Mouse (Mus musculus): ENCODE data around the gene Hectd1. TPM values are rescaled to one million over a fixed set of nuclear protein-coding genes. Genes with fewer than 3 reads are reported as not detected.

The Hectd1 gene
- polyA plus RNA-seq, 1 experiment from 2014 or later = 38.9 TPM

DNA sequence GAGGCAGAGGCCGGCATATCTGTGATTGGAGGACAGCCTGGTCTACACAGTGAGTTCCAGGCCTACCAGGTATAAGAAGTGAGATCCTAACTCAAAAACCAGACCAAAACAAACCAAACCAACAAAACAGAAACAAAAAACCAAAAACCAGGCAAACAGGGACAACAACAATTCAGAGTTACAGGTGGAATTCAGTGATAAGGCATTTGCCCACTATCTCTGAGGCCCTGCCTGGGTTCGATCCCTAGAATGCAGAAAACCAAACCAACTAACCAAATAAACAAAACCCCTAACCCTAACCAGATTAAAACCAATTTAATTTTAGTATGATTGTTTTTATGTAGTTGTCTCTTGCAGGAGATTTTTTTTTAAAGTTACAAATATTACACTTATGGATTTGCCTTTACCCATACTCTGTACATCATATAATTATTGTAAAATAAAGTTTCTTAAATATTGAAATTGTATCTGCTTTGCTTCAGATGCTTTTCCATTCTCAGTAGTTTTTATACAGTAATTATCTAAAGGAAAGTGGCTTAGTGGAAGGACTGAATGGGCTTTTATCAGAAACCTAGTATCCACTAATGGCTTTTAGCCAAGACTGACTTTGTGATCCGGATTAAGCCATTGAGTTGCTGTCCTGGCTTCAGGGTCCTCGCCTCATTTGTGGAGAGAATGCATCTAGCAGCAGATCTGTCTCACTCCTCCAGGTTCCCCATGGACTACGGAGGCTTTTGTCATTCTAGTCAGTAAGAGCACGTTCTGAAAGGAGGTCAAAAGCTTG, 12.9 kb upstream of the Hectd1 start:
- no peaks in the 10 kb centered on the region for H3K27me3 ChIP-seq (replicated peaks)
- H3K36me3 ChIP-seq = no peaks in the 10 kb centered on the region
- peak; percentile 58; the same call in 1 of the 2 replicates for ATAC-seq (ENCODE audit: insufficient number of reproducible peaks, low FRiP score)
- H3K9me3 ChIP-seq (replicated peaks) = no peaks in the 10 kb centered on the region
- H3K9ac ChIP-seq = no peak overlapping the region
- 41% methylated on average over 6 of the region's 6 CpGs for whole genome bisulfite sequencing
- peak overlapping the region; percentile 58; the same call in 1 of the 2 replicates for H3K27ac ChIP-seq (ENCODE audit: poor library complexity, severe bottlenecking)
- H3K4me1 ChIP-seq (replicated peaks) = peaks cover 20% of the 10 kb centered on the region
- no peak overlapping the region for H3K4me3 ChIP-seq
- H3K4me2 ChIP-seq = no peak overlapping the region

GRCm38 (mm10) chr12:51839856-51840255, 10.5 kb upstream of the Hectd1 start:
- peaks cover 20% of the 10 kb centered on the region for H3K4me1 ChIP-seq (replicated peaks)
- H3K4me3 ChIP-seq = no peak overlapping the region
- no peaks in the 10 kb centered on the region for H3K27me3 ChIP-seq (replicated peaks)
- H3K9ac ChIP-seq = no peak overlapping the region
- H3K27ac ChIP-seq (ENCODE audit: poor library complexity, severe bottlenecking) = no peak overlapping the region
- no peak overlapping the region for H3K4me2 ChIP-seq
- WGBS = 92% methylated on average over 1 of the region's 1 CpGs
- no peak for ATAC-seq (ENCODE audit: insufficient number of reproducible peaks, low FRiP score)
- H3K9me3 ChIP-seq (replicated peaks) = no peaks in the 10 kb centered on the region
- H3K36me3 ChIP-seq = no peaks in the 10 kb centered on the region

GRCm38 (mm10) chr12:51835219-51835618, 5.9 kb upstream of the Hectd1 start:
- H3K4me3 ChIP-seq = no peak overlapping the region
- no peak for ATAC-seq (ENCODE audit: insufficient number of reproducible peaks, low FRiP score)
- H3K27ac ChIP-seq (ENCODE audit: poor library complexity, severe bottlenecking) = no peak overlapping the region
- H3K9me3 ChIP-seq (replicated peaks) = no peaks in the 10 kb centered on the region
- WGBS = 55% methylated on average over 3 of the region's 3 CpGs
- H3K4me2 ChIP-seq = no peak overlapping the region
- no peaks in the 10 kb centered on the region for H3K36me3 ChIP-seq
- no peaks in the 10 kb centered on the region for H3K27me3 ChIP-seq (replicated peaks)
- no peak overlapping the region for H3K9ac ChIP-seq
- peaks cover 3% of the 10 kb centered on the region; the same call in 1 of the 2 replicates for H3K4me1 ChIP-seq (replicated peaks)

DNA sequence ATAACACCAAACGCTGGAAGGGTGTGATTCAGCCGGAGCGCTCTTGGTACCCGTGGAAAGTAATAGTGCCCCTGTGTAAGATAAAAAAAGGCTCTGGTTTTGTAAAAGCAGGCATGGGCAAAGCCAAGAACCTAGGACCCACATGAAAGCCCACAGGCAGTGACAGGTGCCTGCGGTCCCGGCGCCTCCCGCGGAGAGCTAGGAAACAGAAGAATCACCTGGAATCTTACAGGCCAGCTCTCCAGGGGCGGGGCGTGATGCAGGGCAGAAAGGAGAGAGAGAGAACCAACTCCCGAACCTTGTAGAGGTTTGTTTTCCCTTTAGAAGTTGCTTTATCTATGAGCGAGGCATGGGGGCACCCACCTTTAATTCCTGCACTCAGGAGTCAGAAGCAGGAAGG, 2.6 kb upstream of the Hectd1 start:
- Histone ChIP-seq H3K27me3 (replicated peaks) (no peaks in the 10 kb centered on the region), H3K4me2 (peak overlapping the region; percentile 64)
- 81% methylated on average over 13 of the region's 13 CpGs for WGBS

DNA sequence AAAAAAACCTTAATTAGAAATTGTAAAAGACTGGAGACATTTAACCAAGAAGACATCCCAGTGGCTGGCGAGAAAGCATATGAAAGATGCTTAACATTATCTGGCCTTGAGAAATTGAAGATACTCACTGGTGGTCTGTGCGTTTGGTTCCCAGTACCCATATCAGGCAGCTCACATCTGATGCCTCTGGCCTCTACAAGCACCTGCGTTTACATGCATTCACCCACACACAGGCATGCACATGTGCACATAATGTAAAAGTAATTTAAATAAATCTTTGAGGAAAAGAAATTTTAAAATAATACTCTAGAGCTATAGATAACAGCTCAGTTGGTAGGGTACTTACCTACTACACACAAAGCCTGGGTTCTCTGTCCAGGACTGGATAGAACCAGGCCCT, 2.0 kb upstream of the Hectd1 start:
- Histone ChIP-seq H3K4me1 (replicated peaks) (peaks cover 14% of the 10 kb centered on the region), H3K9ac (no peak overlapping the region), H3K36me3 (no peaks in the 10 kb centered on the region), H3K4me2 (peak overlapping the region; percentile 64), H3K27ac (ENCODE audit: poor library complexity, severe bottlenecking) (no peak overlapping the region), H3K27me3 (replicated peaks) (no peaks in the 10 kb centered on the region), H3K4me3 (no peak overlapping the region), H3K9me3 (replicated peaks) (no peaks in the 10 kb centered on the region)
- 87% methylated on average over 3 of the region's 3 CpGs for WGBS
- ATAC-seq (ENCODE audit: insufficient number of reproducible peaks, low FRiP score) = no peak

More for the DNA sequence above, 2.6 kb upstream of the Hectd1 start:
- peaks cover 14% of the 10 kb centered on the region for H3K4me1 ChIP-seq (replicated peaks)
- no peak overlapping the region for H3K27ac ChIP-seq (ENCODE audit: poor library complexity, severe bottlenecking)
- H3K36me3 ChIP-seq = no peaks in the 10 kb centered on the region
- H3K9me3 ChIP-seq (replicated peaks) = no peaks in the 10 kb centered on the region
- no peak overlapping the region for H3K9ac ChIP-seq
- H3K4me3 ChIP-seq = no peak overlapping the region
- ATAC-seq (ENCODE audit: insufficient number of reproducible peaks, low FRiP score) = no peak

DNA sequence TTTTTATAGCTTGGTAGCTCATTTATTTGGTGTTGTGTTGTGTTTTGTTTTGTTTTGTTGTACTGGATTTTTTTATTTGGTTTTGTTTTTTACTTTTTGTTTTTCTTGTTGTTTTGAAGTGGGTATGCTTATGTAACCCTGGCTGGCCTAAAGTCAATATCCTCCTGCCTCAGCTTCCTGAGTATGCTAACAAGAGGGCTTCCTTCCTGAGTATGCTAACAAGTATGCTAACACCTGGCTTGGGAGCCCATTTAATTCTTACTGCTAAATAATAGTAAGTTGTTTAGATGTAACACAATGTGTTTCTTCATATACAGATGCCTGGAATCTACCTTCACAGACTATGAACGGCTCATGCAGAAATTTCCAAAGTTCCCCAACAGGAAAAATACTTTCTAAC, 1.3 kb upstream of the Hectd1 start:
- Histone ChIP-seq H3K27me3 (replicated peaks) (no peaks in the 10 kb centered on the region), H3K9me3 (replicated peaks) (no peaks in the 10 kb centered on the region), H3K4me3 (peak overlapping the region; percentile 92), H3K27ac (ENCODE audit: poor library complexity, severe bottlenecking) (peak overlapping the region; percentile 98), H3K36me3 (peaks cover 3% of the 10 kb centered on the region; the same call in 1 of the 2 replicates), H3K9ac (no peak overlapping the region), H3K4me2 (peak overlapping the region; percentile 64), H3K4me1 (replicated peaks) (peaks cover 14% of the 10 kb centered on the region)
- WGBS = 90% methylated on average over 1 of the region's 1 CpGs
- ATAC-seq (ENCODE audit: insufficient number of reproducible peaks, low FRiP score) = no peak

- H3K27ac ChIP-seq (ENCODE audit: poor library complexity, severe bottlenecking) = peak overlapping the region; percentile 98
- H3K36me3 ChIP-seq = peaks cover 8% of the 10 kb centered on the region
- WGBS = 2% methylated on average over 12 of the region's 12 CpGs
- H3K9me3 ChIP-seq (replicated peaks) = no peaks in the 10 kb centered on the region
- peaks cover 14% of the 10 kb centered on the region for H3K4me1 ChIP-seq (replicated peaks)
- peak overlapping the region; percentile 64 for H3K4me2 ChIP-seq
- H3K9ac ChIP-seq = peak overlapping the region; percentile 97
- 0 out of 2 replicates have a peak, but pooled peaks have one; percentile 0 for ATAC-seq (ENCODE audit: insufficient number of reproducible peaks, low FRiP score)
- peak overlapping the region; percentile 92 for H3K4me3 ChIP-seq
- H3K27me3 ChIP-seq (replicated peaks) = no peaks in the 10 kb centered on the region
Observed at GRCm38 (mm10) chr12:51830077-51830402, 704 bp upstream of the Hectd1 start.

DNA sequence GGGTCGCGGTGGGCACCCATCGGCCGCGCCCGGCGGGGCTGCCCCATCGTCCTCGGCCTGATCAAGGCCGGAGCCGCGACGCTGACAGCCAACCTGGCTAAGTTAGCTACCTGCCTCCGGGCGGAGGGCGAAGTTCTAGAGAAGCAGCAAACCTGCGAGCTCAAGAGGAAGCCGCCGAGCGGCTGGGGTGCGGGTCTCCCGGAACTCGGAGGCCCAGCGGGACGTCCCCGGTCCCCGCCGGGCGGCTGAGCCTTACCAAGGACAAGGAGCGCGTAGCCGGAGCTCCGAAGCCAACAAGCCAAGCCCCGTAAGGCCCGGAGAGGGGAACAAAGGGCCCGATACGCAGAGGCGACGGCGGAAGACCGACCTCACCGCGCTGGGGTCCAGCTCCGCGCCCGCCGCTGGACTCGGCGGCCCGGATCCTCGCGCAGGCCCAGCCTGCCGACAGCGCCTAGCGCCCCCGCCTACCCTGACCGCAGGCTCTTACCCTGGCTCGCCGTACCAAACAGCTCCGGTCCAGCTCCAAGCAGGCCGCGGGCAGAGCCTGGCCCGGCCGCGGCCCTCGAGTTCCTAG, 533 bp downstream of the Hectd1 start:
- H3K4me2 ChIP-seq = peak overlapping the region; percentile 64
- peaks cover 18% of the 10 kb centered on the region for H3K36me3 ChIP-seq
- under 1% methylated on average over 58 of the region's 66 CpGs for WGBS
- H3K27me3 ChIP-seq (replicated peaks) = no peaks in the 10 kb centered on the region
- peak overlapping the region; percentile 92 for H3K4me3 ChIP-seq
- H3K9me3 ChIP-seq (replicated peaks) = no peaks in the 10 kb centered on the region
- peak; percentile 9 for ATAC-seq (ENCODE audit: insufficient number of reproducible peaks, low FRiP score)
- H3K9ac ChIP-seq = peak overlapping the region; percentile 97
- H3K4me1 ChIP-seq (replicated peaks) = peaks cover 14% of the 10 kb centered on the region
- peak overlapping the region; percentile 98 for H3K27ac ChIP-seq (ENCODE audit: poor library complexity, severe bottlenecking)

GRCm38 (mm10) chr12:51827958-51828650, 1.2 kb downstream of the Hectd1 start:
- H3K4me1 ChIP-seq (replicated peaks) = peaks cover 18% of the 10 kb centered on the region
- WGBS = 20% methylated on average over 6 of the region's 6 CpGs

GRCm38 (mm10) chr12:51825338-51825737, 4.0 kb downstream of the Hectd1 start:
- H3K36me3 ChIP-seq = peaks cover 18% of the 10 kb centered on the region
- H3K4me3 ChIP-seq = no peak overlapping the region
- 80% methylated on average over 2 of the region's 2 CpGs for WGBS
- peak overlapping the region; percentile 3; the same call in 1 of the 2 replicates for H3K4me2 ChIP-seq
- H3K27ac ChIP-seq (ENCODE audit: poor library complexity, severe bottlenecking) = no peak overlapping the region
- no peak overlapping the region for H3K9ac ChIP-seq
- H3K27me3 ChIP-seq (replicated peaks) = no peaks in the 10 kb centered on the region
- no peaks in the 10 kb centered on the region for H3K9me3 ChIP-seq (replicated peaks)
- peaks cover 34% of the 10 kb centered on the region for H3K4me1 ChIP-seq (replicated peaks)
- no peak for ATAC-seq (ENCODE audit: insufficient number of reproducible peaks, low FRiP score)

More at GRCm38 (mm10) chr12:51827958-51828650, 1.2 kb downstream of the Hectd1 start:
- no peaks in the 10 kb centered on the region for H3K9me3 ChIP-seq (replicated peaks)
- peaks cover 18% of the 10 kb centered on the region for H3K36me3 ChIP-seq
- H3K4me2 ChIP-seq = peak overlapping the region; percentile 64
- peak overlapping the region; percentile 92 for H3K4me3 ChIP-seq
- H3K27ac ChIP-seq (ENCODE audit: poor library complexity, severe bottlenecking) = peak overlapping the region; percentile 98
- no peaks in the 10 kb centered on the region for H3K27me3 ChIP-seq (replicated peaks)
- peak overlapping the region; percentile 97 for H3K9ac ChIP-seq
- no peak for ATAC-seq (ENCODE audit: insufficient number of reproducible peaks, low FRiP score)

DNA sequence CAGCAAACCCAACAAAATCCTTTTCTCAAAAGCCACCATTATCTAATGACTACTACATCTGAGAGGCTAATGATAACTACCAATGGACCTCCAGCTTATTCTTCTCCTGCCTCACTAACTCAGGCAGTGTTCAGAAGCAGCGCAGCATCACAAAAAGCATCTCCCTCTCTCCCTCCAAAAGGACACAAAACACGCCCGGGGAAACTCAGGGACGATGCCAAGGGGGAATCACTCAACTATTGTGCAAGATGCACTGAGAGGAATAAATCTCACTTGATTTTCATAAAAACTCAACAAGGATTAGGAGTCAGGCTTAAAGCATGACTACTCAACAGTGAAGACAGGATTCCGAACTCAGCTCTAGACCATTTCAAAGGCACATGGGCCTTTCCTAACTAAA, 6.0 kb downstream of the Hectd1 start:
- Histone ChIP-seq H3K27ac (ENCODE audit: poor library complexity, severe bottlenecking) (no peak overlapping the region), H3K36me3 (peaks cover 24% of the 10 kb centered on the region), H3K27me3 (replicated peaks) (no peaks in the 10 kb centered on the region), H3K4me1 (replicated peaks) (peaks cover 45% of the 10 kb centered on the region), H3K4me3 (no peak overlapping the region), H3K9me3 (replicated peaks) (no peaks in the 10 kb centered on the region), H3K9ac (no peak overlapping the region), H3K4me2 (no peak overlapping the region)
- ATAC-seq (ENCODE audit: insufficient number of reproducible peaks, low FRiP score) = no peak
- 92% methylated on average over 5 of the region's 5 CpGs for WGBS
